Mouse (Mus musculus) stomach, embryonic 16.5 days (tissue): ENCODE data around the gene Rfx4. TPM values are rescaled to one million over a fixed set of nuclear protein-coding genes. Genes with fewer than 3 reads are reported as not detected.

Source experiments
- ATAC-seq: fragments of 200-750 bp; cut with Nextera tagmentation; 2 replicates; pipeline ENCODE4 v1.8.0; 2017; ENCODE audit warnings: moderate number of reproducible peaks, moderate TSS enrichment; ENCODE audit not compliant: insufficient read depth, low FRiP score
- H3K27ac ChIP-seq: fragments of 300-500 bp; sonication (generic); 2 replicates; pipeline ENCODE4 v1.5.1; 2014; ENCODE audit warnings: low read length
- H3K27me3 ChIP-seq: fragments of 300-500 bp; sonication (generic); 2 replicates; pipeline ENCODE4 v1.6.1; 2014; ENCODE audit warnings: low read length, control low read depth, mixed read lengths; ENCODE audit not compliant: control insufficient read depth, insufficient read depth
- H3K36me3 ChIP-seq: fragments of 300-500 bp; sonication (generic); 2 replicates; pipeline ENCODE4 v1.6.1; 2014; ENCODE audit warnings: low read length; ENCODE audit not compliant: control insufficient read depth, insufficient read depth
- H3K4me1 ChIP-seq: fragments of 300-500 bp; sonication (generic); 2 replicates; pipeline ENCODE4 v1.6.1; 2014; ENCODE audit warnings: low read length, control low read depth, mixed read lengths; ENCODE audit not compliant: control insufficient read depth, insufficient read depth
- H3K4me2 ChIP-seq: fragments of 300-500 bp; sonication (generic); 2 replicates; pipeline ENCODE4 v1.6.1; 2014; ENCODE audit warnings: low read depth, low read length, mixed read lengths
- H3K4me3 ChIP-seq: fragments of 300-500 bp; sonication (generic); replicated peaks from 2 replicates; pipeline ENCODE4 v1.5.1; 2014; ENCODE audit warnings: mild to moderate bottlenecking, low read length
- H3K9ac ChIP-seq: fragments of 300-500 bp; sonication (generic); 2 replicates; pipeline ENCODE4 v1.6.1; 2014; ENCODE audit warnings: low read length
- H3K9me3 ChIP-seq: fragments of 300-500 bp; sonication (generic); replicated peaks from 2 replicates; pipeline ENCODE4 v1.6.1; 2016; ENCODE audit warnings: low read length, control low read depth; ENCODE audit not compliant: control insufficient read depth
- WGBS: fragments of 180-500 bp; shearing (Covaris S2); extraction: QIAGEN DNeasy Blood & Tissue Kit; methylation state at CpG from one replicate; pipeline ENCODE4 v1.1.7; 2014; 5-methylcytosine and 5-hydroxymethylcytosine counted together
- polyA plus RNA-seq: library from polyadenylated mRNA; unstranded; fragments of >200 nt; fragmentation: Nextera tagmentation; extraction: Ambion mirVana; gene quantifications from 2 replicates; pipeline ENCODE4 v1.2.1, GENCODE M21; 2015

Rfx4 gene
- polyA plus RNA-seq, 1 experiment from 2014 or later = not detected

- WGBS = 62% methylated on average over 8 of the region's 8 CpGs
- H3K27me3 ChIP-seq = no peaks in the 10 kb centered on the region
- no peaks in the 10 kb centered on the region for H3K9me3 ChIP-seq
- peak overlapping the region; percentile 48 for H3K4me2 ChIP-seq
- ATAC-seq = no peak
- no peaks in the 10 kb centered on the region for H3K36me3 ChIP-seq
- H3K4me1 ChIP-seq = peaks cover 13% of the 10 kb centered on the region; the same call in 1 of the 2 replicates
- H3K4me3 ChIP-seq = no peak overlapping the region
- peak overlapping the region; percentile 44; the same call in 1 of the 2 replicates for H3K9ac ChIP-seq
- peak overlapping the region; percentile 68 for H3K27ac ChIP-seq
These were observed 130.9 kb downstream of the Rfx4 start for GRCm38 (mm10) chr10:84886785-84887184.

- Histone ChIP-seq H3K9me3 (no peaks in the 10 kb centered on the region), H3K4me3 (no peak overlapping the region), H3K4me2 (no peak overlapping the region), H3K27ac (no peak overlapping the region), H3K4me1 (peaks cover 13% of the 10 kb centered on the region; the same call in 1 of the 2 replicates), H3K9ac (no peak overlapping the region), H3K36me3 (no peaks in the 10 kb centered on the region), H3K27me3 (no peaks in the 10 kb centered on the region)
- WGBS = 64% methylated on average over 4 of the region's 4 CpGs
- no peak for ATAC-seq
These were observed 133.4 kb downstream of the Rfx4 start for GRCm38 (mm10) chr10:84889096-84889846.

- H3K4me1 ChIP-seq = no peaks in the 10 kb centered on the region
- no peak overlapping the region for H3K4me2 ChIP-seq
- no peak overlapping the region for H3K9ac ChIP-seq
- no peak for ATAC-seq
- H3K27me3 ChIP-seq = no peaks in the 10 kb centered on the region
- H3K27ac ChIP-seq = no peak overlapping the region
- no peak overlapping the region for H3K4me3 ChIP-seq
- WGBS = 91% methylated on average over 10 of the region's 10 CpGs
- no peaks in the 10 kb centered on the region for H3K9me3 ChIP-seq
- H3K36me3 ChIP-seq = no peaks in the 10 kb centered on the region
These were observed 140.0 kb downstream of the Rfx4 start for GRCm38 (mm10) chr10:84895810-84896358.

- Histone ChIP-seq H3K4me2 (no peak overlapping the region), H3K9ac (no peak overlapping the region), H3K36me3 (no peaks in the 10 kb centered on the region), H3K4me1 (no peaks in the 10 kb centered on the region), H3K27ac (no peak overlapping the region), H3K9me3 (no peaks in the 10 kb centered on the region), H3K27me3 (no peaks in the 10 kb centered on the region), H3K4me3 (no peak overlapping the region)
- WGBS = 65% methylated on average over 9 of the region's 9 CpGs
- no peak for ATAC-seq
These were observed 141.4 kb downstream of the Rfx4 start for GRCm38 (mm10) chr10:84896941-84897930.

GRCm38 (mm10) chr10:84898144-84898979 lies 142.5 kb downstream of the Rfx4 start:
- no peak for ATAC-seq
- WGBS = 70% methylated on average over 3 of the region's 3 CpGs

GRCm38 (mm10) chr10:84901676-84902075 lies 145.8 kb downstream of the Rfx4 start:
- Histone ChIP-seq H3K36me3 (no peaks in the 10 kb centered on the region), H3K4me2 (no peak overlapping the region), H3K27me3 (no peaks in the 10 kb centered on the region), H3K9ac (no peak overlapping the region), H3K27ac (no peak overlapping the region), H3K9me3 (no peaks in the 10 kb centered on the region), H3K4me1 (peaks cover 5% of the 10 kb centered on the region), H3K4me3 (no peak overlapping the region)
- ATAC-seq = no peak
- 74% methylated on average over 5 of the region's 5 CpGs for WGBS

More at GRCm38 (mm10) chr10:84898144-84898979, 142.5 kb downstream of the Rfx4 start:
- Histone ChIP-seq H3K9ac (no peak overlapping the region), H3K27me3 (no peaks in the 10 kb centered on the region), H3K4me3 (no peak overlapping the region), H3K36me3 (no peaks in the 10 kb centered on the region), H3K4me1 (peaks cover 1% of the 10 kb centered on the region), H3K9me3 (no peaks in the 10 kb centered on the region), H3K4me2 (no peak overlapping the region), H3K27ac (no peak overlapping the region)

- H3K27me3 ChIP-seq = no peaks in the 10 kb centered on the region
- no peak for ATAC-seq
- no peak overlapping the region for H3K9ac ChIP-seq
- 60% methylated on average over 2 of the region's 2 CpGs for WGBS
- no peak overlapping the region for H3K4me3 ChIP-seq
- H3K4me2 ChIP-seq = no peak overlapping the region
- no peak overlapping the region for H3K27ac ChIP-seq
- no peaks in the 10 kb centered on the region for H3K9me3 ChIP-seq
- no peaks in the 10 kb centered on the region for H3K36me3 ChIP-seq
- peaks cover 5% of the 10 kb centered on the region for H3K4me1 ChIP-seq
These were observed 146.4 kb downstream of the Rfx4 start for GRCm38 (mm10) chr10:84902213-84902612.

- no peaks in the 10 kb centered on the region for H3K36me3 ChIP-seq
- WGBS = 39% methylated on average over 7 of the region's 7 CpGs
- H3K4me2 ChIP-seq = peak overlapping the region; percentile 28; the same call in 1 of the 2 replicates
- peaks cover 5% of the 10 kb centered on the region for H3K4me1 ChIP-seq
- peak overlapping the region; percentile 19; the same call in 1 of the 2 replicates for H3K9ac ChIP-seq
- no peak overlapping the region for H3K27ac ChIP-seq
- no peaks in the 10 kb centered on the region for H3K9me3 ChIP-seq
- ATAC-seq = peak; percentile 11; the same call in 1 of the 2 replicates
- H3K4me3 ChIP-seq = 0 out of 2 replicates have a peak overlapping the region, but pooled peaks have one; percentile 12
- no peaks in the 10 kb centered on the region for H3K27me3 ChIP-seq
These were observed 147.4 kb downstream of the Rfx4 start for GRCm38 (mm10) chr10:84903307-84903706.
